Mouse (Mus musculus): ENCODE results near the gene Nol10. TPM values are rescaled to one million over a fixed set of nuclear protein-coding genes. Genes with fewer than 3 reads are reported as not detected.
"Not testable (repeated sequence)": the region's sequence is repeated elsewhere in the genome, so short reads cannot be mapped to it uniquely, and the experiment has no call there.

The Nol10 gene
- polyA plus RNA-seq, 1 experiment from 2014 or later: 19.3 TPM

GRCm38 (mm10) chr12:17448781-17449180 lies 100.5 kb downstream of the Nol10 start:
- Histone ChIP-seq H3K4me1 (ENCODE audit: control insufficient read depth, insufficient read depth, low read length) (no peaks in the 10 kb centered on the region), H3K4me2 (ENCODE audit: low read depth, low read length) (no peak overlapping the region), H3K9me3 (ENCODE audit: control insufficient read depth, low read length) (no peaks in the 10 kb centered on the region), H3K4me3 (ENCODE audit: low read depth, low read length) (no peak overlapping the region), H3K27me3 (replicated peaks; ENCODE audit: control insufficient read depth, insufficient read depth, low read length) (no peaks in the 10 kb centered on the region), H3K27ac (replicated peaks; ENCODE audit: low read depth, low read length) (no peak overlapping the region), H3K9ac (ENCODE audit: low read depth, low read length) (no peak overlapping the region), H3K36me3 (ENCODE audit: control insufficient read depth, insufficient read depth, low read length) (no peaks in the 10 kb centered on the region)
- ATAC-seq (ENCODE audit: low read depth) (no peak), DNase-seq (ENCODE audit: low spot score) (no peak)
- 64% methylated on average over 3 of the region's 3 CpGs for WGBS

GRCm38 (mm10) chr12:17449661-17450091 lies 101.4 kb downstream of the Nol10 start:
- ATAC-seq (ENCODE audit: low read depth): no peak
- Histone ChIP-seq H3K4me3 (ENCODE audit: low read depth, low read length) (no peak overlapping the region), H3K4me2 (ENCODE audit: low read depth, low read length) (no peak overlapping the region), H3K27me3 (replicated peaks; ENCODE audit: control insufficient read depth, insufficient read depth, low read length) (no peaks in the 10 kb centered on the region), H3K9me3 (ENCODE audit: control insufficient read depth, low read length) (no peaks in the 10 kb centered on the region), H3K27ac (replicated peaks; ENCODE audit: low read depth, low read length) (no peak overlapping the region), H3K36me3 (ENCODE audit: control insufficient read depth, insufficient read depth, low read length) (no peaks in the 10 kb centered on the region), H3K4me1 (ENCODE audit: control insufficient read depth, insufficient read depth, low read length) (no peaks in the 10 kb centered on the region), H3K9ac (ENCODE audit: low read depth, low read length) (no peak overlapping the region)
- 90% methylated on average over 4 of the region's 4 CpGs for WGBS
- no peak for DNase-seq (ENCODE audit: low spot score)

- no peak for DNase-seq (ENCODE audit: low spot score)
- Histone ChIP-seq H3K27ac (replicated peaks; ENCODE audit: low read depth, low read length) (no peak overlapping the region), H3K9ac (ENCODE audit: low read depth, low read length) (no peak overlapping the region), H3K4me2 (ENCODE audit: low read depth, low read length) (no peak overlapping the region), H3K4me1 (ENCODE audit: control insufficient read depth, insufficient read depth, low read length) (no peaks in the 10 kb centered on the region), H3K4me3 (ENCODE audit: low read depth, low read length) (no peak overlapping the region), H3K27me3 (replicated peaks; ENCODE audit: control insufficient read depth, insufficient read depth, low read length) (no peaks in the 10 kb centered on the region), H3K9me3 (ENCODE audit: control insufficient read depth, low read length) (no peaks in the 10 kb centered on the region), H3K36me3 (ENCODE audit: control insufficient read depth, insufficient read depth, low read length) (no peaks in the 10 kb centered on the region)
- no peak for ATAC-seq (ENCODE audit: low read depth)
- WGBS: 71% methylated on average over 4 of the region's 4 CpGs
Observed at GRCm38 (mm10) chr12:17450503-17450902, 102.2 kb downstream of the Nol10 start.

GRCm38 (mm10) chr12:17450908-17451307 lies 102.7 kb downstream of the Nol10 start:
- H3K4me3 ChIP-seq (ENCODE audit: low read depth, low read length): no peak overlapping the region
- no peaks in the 10 kb centered on the region for H3K9me3 ChIP-seq (ENCODE audit: control insufficient read depth, low read length)
- no peaks in the 10 kb centered on the region for H3K27me3 ChIP-seq (replicated peaks; ENCODE audit: control insufficient read depth, insufficient read depth, low read length)
- DNase-seq (ENCODE audit: low spot score) (no peak), ATAC-seq (ENCODE audit: low read depth) (no peak)
- 67% methylated on average over 4 of the region's 4 CpGs for WGBS
- no peaks in the 10 kb centered on the region for H3K36me3 ChIP-seq (ENCODE audit: control insufficient read depth, insufficient read depth, low read length)
- no peak overlapping the region for H3K27ac ChIP-seq (replicated peaks; ENCODE audit: low read depth, low read length)
- H3K4me1 ChIP-seq (ENCODE audit: control insufficient read depth, insufficient read depth, low read length): no peaks in the 10 kb centered on the region
- H3K4me2 ChIP-seq (ENCODE audit: low read depth, low read length): no peak overlapping the region
- no peak overlapping the region for H3K9ac ChIP-seq (ENCODE audit: low read depth, low read length)

GRCm38 (mm10) chr12:17452273-17452672 lies 104.0 kb downstream of the Nol10 start:
- H3K4me2 ChIP-seq (ENCODE audit: low read depth, low read length): no peak overlapping the region
- H3K36me3 ChIP-seq (ENCODE audit: control insufficient read depth, insufficient read depth, low read length): no peaks in the 10 kb centered on the region
- H3K4me1 ChIP-seq (ENCODE audit: control insufficient read depth, insufficient read depth, low read length): no peaks in the 10 kb centered on the region
- H3K27ac ChIP-seq (replicated peaks; ENCODE audit: low read depth, low read length): no peak overlapping the region
- H3K9me3 ChIP-seq (ENCODE audit: control insufficient read depth, low read length): no peaks in the 10 kb centered on the region
- H3K9ac ChIP-seq (ENCODE audit: low read depth, low read length): no peak overlapping the region
- H3K4me3 ChIP-seq (ENCODE audit: low read depth, low read length): no peak overlapping the region
- 45% methylated on average over 1 of the region's 1 CpGs for WGBS
- ATAC-seq (ENCODE audit: low read depth): no peak
- DNase-seq (ENCODE audit: low spot score): no peak
- H3K27me3 ChIP-seq (replicated peaks; ENCODE audit: control insufficient read depth, insufficient read depth, low read length): no peaks in the 10 kb centered on the region

- no peaks in the 10 kb centered on the region for H3K27me3 ChIP-seq (replicated peaks; ENCODE audit: control insufficient read depth, insufficient read depth, low read length)
- H3K9me3 ChIP-seq (ENCODE audit: control insufficient read depth, low read length): no peaks in the 10 kb centered on the region
- no peak overlapping the region for H3K4me3 ChIP-seq (ENCODE audit: low read depth, low read length)
- ATAC-seq (ENCODE audit: low read depth) (no peak), DNase-seq (ENCODE audit: low spot score) (no peak)
- H3K36me3 ChIP-seq (ENCODE audit: control insufficient read depth, insufficient read depth, low read length): no peaks in the 10 kb centered on the region
- H3K4me1 ChIP-seq (ENCODE audit: control insufficient read depth, insufficient read depth, low read length): no peaks in the 10 kb centered on the region
- no peak overlapping the region for H3K9ac ChIP-seq (ENCODE audit: low read depth, low read length)
- WGBS: 45% methylated on average over 5 of the region's 5 CpGs
- H3K4me2 ChIP-seq (ENCODE audit: low read depth, low read length): no peak overlapping the region
- H3K27ac ChIP-seq (replicated peaks; ENCODE audit: low read depth, low read length): no peak overlapping the region
Observed at GRCm38 (mm10) chr12:17453918-17454317, 105.7 kb downstream of the Nol10 start.

- WGBS: 67% methylated on average over 5 of the region's 5 CpGs
- no peaks in the 10 kb centered on the region for H3K36me3 ChIP-seq (ENCODE audit: control insufficient read depth, insufficient read depth, low read length)
- H3K4me1 ChIP-seq (ENCODE audit: control insufficient read depth, insufficient read depth, low read length): no peaks in the 10 kb centered on the region
- H3K27ac ChIP-seq (replicated peaks; ENCODE audit: low read depth, low read length): no peak overlapping the region
- H3K4me2 ChIP-seq (ENCODE audit: low read depth, low read length): no peak overlapping the region
- H3K9me3 ChIP-seq (ENCODE audit: control insufficient read depth, low read length): no peaks in the 10 kb centered on the region
- no peak overlapping the region for H3K4me3 ChIP-seq (ENCODE audit: low read depth, low read length)
- ATAC-seq (ENCODE audit: low read depth) (no peak), DNase-seq (ENCODE audit: low spot score) (no peak)
- no peak overlapping the region for H3K9ac ChIP-seq (ENCODE audit: low read depth, low read length)
- H3K27me3 ChIP-seq (replicated peaks; ENCODE audit: control insufficient read depth, insufficient read depth, low read length): no peaks in the 10 kb centered on the region
Observed at GRCm38 (mm10) chr12:17455096-17455495, 106.8 kb downstream of the Nol10 start.

GRCm38 (mm10) chr12:17459223-17459622 lies 111.0 kb downstream of the Nol10 start:
- 93% methylated on average over 4 of the region's 4 CpGs for WGBS
- H3K27me3 ChIP-seq (replicated peaks; ENCODE audit: control insufficient read depth, insufficient read depth, low read length); DNase-seq (ENCODE audit: low spot score); H3K36me3 ChIP-seq (ENCODE audit: control insufficient read depth, insufficient read depth, low read length); H3K4me2 ChIP-seq (ENCODE audit: low read depth, low read length); H3K4me3 ChIP-seq (ENCODE audit: low read depth, low read length); H3K9ac ChIP-seq (ENCODE audit: low read depth, low read length); ATAC-seq (ENCODE audit: low read depth); H3K27ac ChIP-seq (replicated peaks; ENCODE audit: low read depth, low read length); H3K4me1 ChIP-seq (ENCODE audit: control insufficient read depth, insufficient read depth, low read length); H3K9me3 ChIP-seq (ENCODE audit: control insufficient read depth, low read length): not testable (repeated sequence)

GRCm38 (mm10) chr12:17463706-17464105 lies 115.4 kb downstream of the Nol10 start:
- no peak for DNase-seq (ENCODE audit: low spot score)
- Histone ChIP-seq H3K9me3 (ENCODE audit: control insufficient read depth, low read length) (0 out of 2 replicates have a peak, but pooled peaks cover 3% of the 10 kb centered on the region), H3K27ac (replicated peaks; ENCODE audit: low read depth, low read length) (no peak overlapping the region), H3K27me3 (replicated peaks; ENCODE audit: control insufficient read depth, insufficient read depth, low read length) (no peaks in the 10 kb centered on the region), H3K4me1 (ENCODE audit: control insufficient read depth, insufficient read depth, low read length) (no peaks in the 10 kb centered on the region), H3K9ac (ENCODE audit: low read depth, low read length) (no peak overlapping the region), H3K36me3 (ENCODE audit: control insufficient read depth, insufficient read depth, low read length) (no peaks in the 10 kb centered on the region), H3K4me2 (ENCODE audit: low read depth, low read length) (no peak overlapping the region), H3K4me3 (ENCODE audit: low read depth, low read length) (no peak overlapping the region)
- WGBS: 82% methylated on average over 4 of the region's 4 CpGs
- ATAC-seq (ENCODE audit: low read depth): no peak

Data from embryonic facial prominence, embryonic 14.5 days (tissue).